Mouse (Mus musculus) C2C12 (cell line): ENCODE measurements around the gene Zfp691.
A peak's percentile ranks its signal among the peaks of the same experiment; 100 is the strongest.

Experiments
- CTCF ChIP-seq: IDR thresholded peaks from one replicate; pipeline ENCODE4 v1.5.1; 2011; ENCODE audit not compliant: control insufficient read depth, insufficient read depth, insufficient read length
- FOSL1 ChIP-seq: IDR thresholded peaks from one replicate; pipeline ENCODE4 v1.8.0; 2011; ENCODE audit warnings: mild to moderate bottlenecking, low read length; ENCODE audit not compliant: poor library complexity, insufficient read depth, severe bottlenecking
- MAX ChIP-seq: IDR thresholded peaks from one replicate; pipeline ENCODE4 v1.6.1; 2011; ENCODE audit warnings: mild to moderate bottlenecking, control low read depth
- MYOG ChIP-seq: IDR thresholded peaks from one replicate; pipeline ENCODE4 v1.6.1; 2011; ENCODE audit not compliant: control insufficient read depth, insufficient read length; ENCODE audit errors: extremely low read depth
- USF1 ChIP-seq: IDR thresholded peaks from one replicate; pipeline ENCODE4 v1.6.1; 2011; ENCODE audit warnings: low read depth, mild to moderate bottlenecking, control low read depth, moderate library complexity

DNA sequence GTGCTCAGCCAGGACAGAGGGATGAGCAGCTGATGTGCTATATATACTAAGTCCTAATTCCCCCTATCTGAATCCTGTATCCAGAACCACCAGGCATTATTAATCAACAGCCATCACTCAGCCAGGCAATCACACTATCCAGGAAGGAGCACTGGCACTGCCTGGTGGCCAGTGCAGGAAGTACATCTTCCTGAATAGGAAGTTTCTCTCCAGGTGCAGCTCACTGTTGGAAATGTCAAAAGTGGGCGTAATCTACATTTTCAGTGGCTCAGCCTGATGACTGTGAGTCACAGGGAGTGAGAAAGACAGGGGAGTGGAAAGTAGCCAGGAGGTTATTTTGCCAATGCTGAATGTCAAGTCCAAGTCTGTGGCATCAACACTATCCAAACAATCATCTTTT is 49.7 kb upstream of the Zfp691 start:
- TF ChIP-seq MYOG (no peak), CTCF (peak; percentile 12), FOSL1 (no peak), MAX (no peak), USF1 (no peak)
